Mouse (Mus musculus): ENCODE results near the gene Dnase1l1. TPM values are rescaled to one million over a fixed set of nuclear protein-coding genes. Genes with fewer than 3 reads are reported as not detected.

The Dnase1l1 gene
- polyA plus RNA-seq, 1 experiment from 2014 or later: 3.7 TPM

- Histone ChIP-seq H3K36me3 (ENCODE audit: control insufficient read depth, insufficient read depth, low read length) (peaks cover 10% of the 10 kb centered on the region; the same call in 1 of the 2 replicates), H3K27ac (ENCODE audit: low read depth, low read length) (peak overlapping the region; percentile 30; the same call in 1 of the 2 replicates), H3K4me3 (ENCODE audit: low read depth, low read length) (peak overlapping the region; percentile 50), H3K9ac (replicated peaks; ENCODE audit: low read depth, low read length) (peak overlapping the region; percentile 26), H3K4me1 (ENCODE audit: control insufficient read depth, insufficient read depth, low read length) (peaks cover 6% of the 10 kb centered on the region; the same call in 1 of the 2 replicates), H3K9me3 (ENCODE audit: control insufficient read depth, low read length) (no peaks in the 10 kb centered on the region), H3K4me2 (ENCODE audit: low read depth, low read length) (peak overlapping the region; percentile 68), H3K27me3 (ENCODE audit: control insufficient read depth, insufficient read depth, low read length) (no peaks in the 10 kb centered on the region)
- ATAC-seq (ENCODE audit: low read depth): peak; percentile 31
- WGBS: 12% methylated on average over 15 of the region's 15 CpGs
These were observed 35.4 kb downstream of the Dnase1l1 start for GRCm38 (mm10) chrX:74246693-74247092.

GRCm38 (mm10) chrX:74246213-74246681 lies 35.9 kb downstream of the Dnase1l1 start:
- Histone ChIP-seq H3K4me3 (ENCODE audit: low read depth, low read length) (peak overlapping the region; percentile 50), H3K36me3 (ENCODE audit: control insufficient read depth, insufficient read depth, low read length) (peaks cover 15% of the 10 kb centered on the region; the same call in 1 of the 2 replicates)
- 21% methylated on average over 38 of the region's 38 CpGs for WGBS

GRCm38 (mm10) chrX:74245687-74246086 lies 36.5 kb downstream of the Dnase1l1 start:
- ATAC-seq (ENCODE audit: low read depth): peak; percentile 65
- peak overlapping the region; percentile 74 for H3K9ac ChIP-seq (replicated peaks; ENCODE audit: low read depth, low read length)
- H3K4me1 ChIP-seq (ENCODE audit: control insufficient read depth, insufficient read depth, low read length): peaks cover 6% of the 10 kb centered on the region; the same call in 1 of the 2 replicates
- no peaks in the 10 kb centered on the region for H3K27me3 ChIP-seq (ENCODE audit: control insufficient read depth, insufficient read depth, low read length)
- peak overlapping the region; percentile 68 for H3K4me2 ChIP-seq (ENCODE audit: low read depth, low read length)
- 21% methylated on average over 21 of the region's 21 CpGs for WGBS
- no peaks in the 10 kb centered on the region for H3K9me3 ChIP-seq (ENCODE audit: control insufficient read depth, low read length)
- H3K27ac ChIP-seq (ENCODE audit: low read depth, low read length): peak overlapping the region; percentile 85
- peak overlapping the region; percentile 50 for H3K4me3 ChIP-seq (ENCODE audit: low read depth, low read length)
- H3K36me3 ChIP-seq (ENCODE audit: control insufficient read depth, insufficient read depth, low read length): peaks cover 20% of the 10 kb centered on the region

More at GRCm38 (mm10) chrX:74246213-74246681, 35.9 kb downstream of the Dnase1l1 start:
- no peaks in the 10 kb centered on the region for H3K27me3 ChIP-seq (ENCODE audit: control insufficient read depth, insufficient read depth, low read length)
- peak overlapping the region; percentile 85 for H3K27ac ChIP-seq (ENCODE audit: low read depth, low read length)
- H3K9me3 ChIP-seq (ENCODE audit: control insufficient read depth, low read length): no peaks in the 10 kb centered on the region
- peak overlapping the region; percentile 74 for H3K9ac ChIP-seq (replicated peaks; ENCODE audit: low read depth, low read length)
- peak overlapping the region; percentile 68 for H3K4me2 ChIP-seq (ENCODE audit: low read depth, low read length)
- H3K4me1 ChIP-seq (ENCODE audit: control insufficient read depth, insufficient read depth, low read length): peaks cover 6% of the 10 kb centered on the region; the same call in 1 of the 2 replicates
- ATAC-seq (ENCODE audit: low read depth): peak; percentile 92

- H3K4me1 ChIP-seq (ENCODE audit: control insufficient read depth, insufficient read depth, low read length): peaks cover 6% of the 10 kb centered on the region; the same call in 1 of the 2 replicates
- peaks cover 25% of the 10 kb centered on the region for H3K36me3 ChIP-seq (ENCODE audit: control insufficient read depth, insufficient read depth, low read length)
- peak overlapping the region; percentile 50 for H3K4me3 ChIP-seq (ENCODE audit: low read depth, low read length)
- H3K9me3 ChIP-seq (ENCODE audit: control insufficient read depth, low read length): no peaks in the 10 kb centered on the region
- no peak for ATAC-seq (ENCODE audit: low read depth)
- 23% methylated on average over 1 of the region's 1 CpGs for WGBS
- peak overlapping the region; percentile 85 for H3K27ac ChIP-seq (ENCODE audit: low read depth, low read length)
- peak overlapping the region; percentile 68 for H3K4me2 ChIP-seq (ENCODE audit: low read depth, low read length)
- H3K27me3 ChIP-seq (ENCODE audit: control insufficient read depth, insufficient read depth, low read length): no peaks in the 10 kb centered on the region
- peak overlapping the region; percentile 74 for H3K9ac ChIP-seq (replicated peaks; ENCODE audit: low read depth, low read length)
These were observed 37.0 kb downstream of the Dnase1l1 start for GRCm38 (mm10) chrX:74245107-74245506.

- H3K27me3 ChIP-seq (ENCODE audit: control insufficient read depth, insufficient read depth, low read length): no peaks in the 10 kb centered on the region
- peak overlapping the region; percentile 74 for H3K9ac ChIP-seq (replicated peaks; ENCODE audit: low read depth, low read length)
These were observed 37.5 kb downstream of the Dnase1l1 start for GRCm38 (mm10) chrX:74244614-74245083.

GRCm38 (mm10) chrX:74243807-74244206 lies 38.3 kb downstream of the Dnase1l1 start:
- Histone ChIP-seq H3K4me2 (ENCODE audit: low read depth, low read length) (peak overlapping the region; percentile 68), H3K9ac (replicated peaks; ENCODE audit: low read depth, low read length) (peak overlapping the region; percentile 74), H3K36me3 (ENCODE audit: control insufficient read depth, insufficient read depth, low read length) (peaks cover 36% of the 10 kb centered on the region), H3K4me3 (ENCODE audit: low read depth, low read length) (peak overlapping the region; percentile 50), H3K4me1 (ENCODE audit: control insufficient read depth, insufficient read depth, low read length) (peaks cover 6% of the 10 kb centered on the region; the same call in 1 of the 2 replicates), H3K27ac (ENCODE audit: low read depth, low read length) (no peak overlapping the region), H3K27me3 (ENCODE audit: control insufficient read depth, insufficient read depth, low read length) (no peaks in the 10 kb centered on the region), H3K9me3 (ENCODE audit: control insufficient read depth, low read length) (no peaks in the 10 kb centered on the region)
- ATAC-seq (ENCODE audit: low read depth): no peak
- WGBS: 65% methylated on average over 3 of the region's 3 CpGs

More at GRCm38 (mm10) chrX:74244614-74245083, 37.5 kb downstream of the Dnase1l1 start:
- Histone ChIP-seq H3K4me2 (ENCODE audit: low read depth, low read length) (peak overlapping the region; percentile 68), H3K27ac (ENCODE audit: low read depth, low read length) (peak overlapping the region; percentile 85; the same call in 1 of the 2 replicates), H3K4me3 (ENCODE audit: low read depth, low read length) (peak overlapping the region; percentile 50), H3K36me3 (ENCODE audit: control insufficient read depth, insufficient read depth, low read length) (peaks cover 28% of the 10 kb centered on the region), H3K9me3 (ENCODE audit: control insufficient read depth, low read length) (no peaks in the 10 kb centered on the region), H3K4me1 (ENCODE audit: control insufficient read depth, insufficient read depth, low read length) (peaks cover 6% of the 10 kb centered on the region; the same call in 1 of the 2 replicates)
- peak; percentile 26; the same call in 1 of the 2 replicates for ATAC-seq (ENCODE audit: low read depth)
- WGBS: 25% methylated on average over 3 of the region's 3 CpGs

GRCm38 (mm10) chrX:74243396-74243795 lies 38.7 kb downstream of the Dnase1l1 start:
- no peaks in the 10 kb centered on the region for H3K9me3 ChIP-seq (ENCODE audit: control insufficient read depth, low read length)
- ATAC-seq (ENCODE audit: low read depth): no peak
- no peak overlapping the region for H3K27ac ChIP-seq (ENCODE audit: low read depth, low read length)
- H3K9ac ChIP-seq (replicated peaks; ENCODE audit: low read depth, low read length): no peak overlapping the region
- H3K4me1 ChIP-seq (ENCODE audit: control insufficient read depth, insufficient read depth, low read length): peaks cover 6% of the 10 kb centered on the region; the same call in 1 of the 2 replicates
- H3K4me3 ChIP-seq (ENCODE audit: low read depth, low read length): no peak overlapping the region; the same call in 1 of the 2 replicates
- H3K36me3 ChIP-seq (ENCODE audit: control insufficient read depth, insufficient read depth, low read length): peaks cover 37% of the 10 kb centered on the region
- H3K4me2 ChIP-seq (ENCODE audit: low read depth, low read length): peak overlapping the region; percentile 68
- 70% methylated on average over 2 of the region's 2 CpGs for WGBS
- H3K27me3 ChIP-seq (ENCODE audit: control insufficient read depth, insufficient read depth, low read length): no peaks in the 10 kb centered on the region

GRCm38 (mm10) chrX:74240332-74240731 lies 41.8 kb downstream of the Dnase1l1 start:
- Histone ChIP-seq H3K36me3 (ENCODE audit: control insufficient read depth, insufficient read depth, low read length) (peaks cover 52% of the 10 kb centered on the region), H3K27me3 (ENCODE audit: control insufficient read depth, insufficient read depth, low read length) (no peaks in the 10 kb centered on the region), H3K9ac (replicated peaks; ENCODE audit: low read depth, low read length) (no peak overlapping the region), H3K4me1 (ENCODE audit: control insufficient read depth, insufficient read depth, low read length) (peaks cover 6% of the 10 kb centered on the region; the same call in 1 of the 2 replicates), H3K27ac (ENCODE audit: low read depth, low read length) (no peak overlapping the region), H3K4me3 (ENCODE audit: low read depth, low read length) (no peak overlapping the region), H3K4me2 (ENCODE audit: low read depth, low read length) (no peak overlapping the region), H3K9me3 (ENCODE audit: control insufficient read depth, low read length) (no peaks in the 10 kb centered on the region)
- no peak for ATAC-seq (ENCODE audit: low read depth)
- WGBS: 97% methylated on average over 4 of the region's 4 CpGs

- Histone ChIP-seq H3K27me3 (ENCODE audit: control insufficient read depth, insufficient read depth, low read length) (no peaks in the 10 kb centered on the region), H3K36me3 (ENCODE audit: control insufficient read depth, insufficient read depth, low read length) (peaks cover 45% of the 10 kb centered on the region), H3K27ac (ENCODE audit: low read depth, low read length) (no peak overlapping the region), H3K4me3 (ENCODE audit: low read depth, low read length) (no peak overlapping the region), H3K4me1 (ENCODE audit: control insufficient read depth, insufficient read depth, low read length) (no peaks in the 10 kb centered on the region), H3K4me2 (ENCODE audit: low read depth, low read length) (no peak overlapping the region), H3K9me3 (ENCODE audit: control insufficient read depth, low read length) (no peaks in the 10 kb centered on the region), H3K9ac (replicated peaks; ENCODE audit: low read depth, low read length) (no peak overlapping the region)
- 97% methylated on average over 5 of the region's 5 CpGs for WGBS
- no peak for ATAC-seq (ENCODE audit: low read depth)
These were observed 48.9 kb downstream of the Dnase1l1 start for GRCm38 (mm10) chrX:74233196-74233595.
